Mouse (Mus musculus): ENCODE data around the gene Dync1li2.

DNA sequence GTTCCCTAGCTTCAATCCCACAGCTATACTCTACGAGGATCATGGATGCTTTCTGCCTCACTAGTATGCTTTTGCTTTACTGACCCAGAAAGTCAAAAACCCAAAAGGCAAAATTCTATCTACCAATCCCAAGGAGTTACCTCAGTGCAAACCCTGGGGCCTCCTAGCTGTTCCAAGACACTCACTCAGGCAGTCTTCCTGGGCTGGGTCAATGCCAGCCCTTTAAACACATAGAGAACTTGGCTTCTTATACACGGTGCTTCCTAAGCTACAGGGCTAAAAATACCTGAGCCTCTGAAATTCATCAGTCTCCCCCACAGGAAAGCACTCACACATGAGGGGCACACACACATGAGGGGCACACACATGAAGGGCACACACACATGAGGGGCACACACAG, 59.6 kb downstream of the Dync1li2 start:
- no peak for TF ChIP-seq POLR2A (IDR thresholded peaks at IDR 0.05; ENCODE audit: borderline replicate concordance, extremely low read depth, low read depth, low read length)
- no peak for TF ChIP-seq CTCF (IDR thresholded peaks at IDR 0.05; ENCODE audit: insufficient read depth, low read length)
